Mouse (Mus musculus): ENCODE results near the gene Evi2b.

Evi2b gene

DNA sequence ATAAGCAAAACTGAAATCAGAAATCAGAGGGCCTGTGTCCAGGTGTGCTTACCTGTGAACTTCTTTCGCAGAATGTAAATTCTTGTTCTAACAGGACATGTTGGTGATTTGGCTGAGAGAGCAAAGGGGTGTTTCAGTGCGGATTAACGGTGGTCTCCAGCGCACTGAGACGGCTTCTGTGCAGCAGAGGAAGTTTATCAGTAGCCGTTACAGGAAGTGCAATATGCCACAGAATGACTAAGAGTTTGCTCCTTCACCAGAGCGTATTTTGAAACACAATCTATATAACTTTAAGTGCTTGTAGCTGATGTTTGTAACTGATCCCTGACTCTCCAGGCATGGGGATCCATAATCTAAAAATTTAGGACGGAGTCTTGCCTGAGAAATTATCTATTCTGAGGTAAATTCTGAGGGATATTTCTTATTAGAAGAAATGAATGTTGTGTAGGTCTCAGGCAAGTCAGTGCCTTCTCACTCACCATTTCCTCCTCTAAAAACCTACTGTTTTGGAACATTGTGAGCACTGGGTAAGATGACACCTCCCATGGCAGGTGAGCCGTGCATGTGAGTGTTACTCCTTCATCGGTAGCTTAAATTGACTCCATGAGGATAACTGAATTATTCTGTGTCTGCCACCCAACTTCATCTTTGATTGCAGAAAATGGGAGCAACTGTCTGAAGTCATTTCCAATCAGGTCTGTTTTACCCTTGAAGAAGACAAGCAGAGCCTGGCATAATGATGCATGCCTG lies at the start of gene Evi2b:
TSS of gene Evi2b (minus strand) at position 203 of the 750 bp plus-strand sequence.
- no peak for DNase-seq (ENCODE audit: low spot score in 2 of 2)

DNA sequence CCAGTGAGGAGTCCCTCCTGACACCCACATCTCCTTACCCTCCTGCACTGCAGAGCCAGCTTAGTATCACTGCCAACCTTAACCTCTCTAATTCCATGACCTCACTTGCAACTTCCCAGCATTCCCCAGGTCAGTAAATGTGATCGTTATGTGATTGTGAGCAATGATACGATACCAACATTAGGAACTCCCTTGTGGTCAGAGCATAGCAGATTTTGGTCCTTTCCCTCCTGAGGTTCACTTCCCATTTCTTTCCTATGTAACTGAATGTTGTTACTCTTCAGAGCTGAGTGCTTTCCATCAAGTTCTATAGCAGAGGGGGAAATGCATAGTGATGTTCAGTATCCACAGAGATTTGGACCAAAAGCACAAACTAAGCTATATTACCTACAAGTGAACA lies 46.8 kb upstream of the Evi2b start:
- no peak for DNase-seq (ENCODE audit: low spot score in 2 of 2)

DNA sequence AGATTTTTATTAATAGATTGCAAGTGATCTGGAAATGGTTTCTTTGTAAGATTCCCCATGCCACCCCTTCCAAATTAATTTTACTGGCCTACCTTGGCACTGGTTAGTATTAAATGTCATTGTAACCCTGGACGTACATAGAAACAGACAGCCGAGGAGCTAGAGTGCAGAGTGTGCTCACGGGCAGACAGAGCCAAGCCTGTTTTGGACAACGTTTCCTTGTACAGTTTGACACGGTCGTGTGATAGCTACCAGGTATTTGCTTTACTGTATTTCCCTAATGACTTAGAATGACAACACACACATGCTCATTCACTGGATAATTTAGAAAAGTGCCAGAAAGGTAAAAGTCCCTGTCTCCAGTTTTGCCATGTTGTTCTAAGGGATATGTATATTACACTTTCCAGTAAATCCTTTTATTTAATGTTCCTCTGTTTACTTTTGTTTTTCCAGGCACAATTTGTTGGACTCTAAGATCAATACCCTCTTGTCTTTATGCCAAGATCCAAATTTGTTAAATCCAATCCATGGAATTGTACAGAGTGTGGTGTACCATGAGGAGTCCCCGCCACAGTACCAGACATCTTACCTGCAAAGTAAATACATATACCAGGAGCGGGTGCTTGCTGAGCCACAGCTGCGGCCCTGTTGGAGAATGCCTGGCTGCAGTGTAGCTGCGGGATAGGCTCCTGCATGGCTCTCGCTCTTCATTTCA lies 44.8 kb upstream of the Evi2b start:
- no peak for DNase-seq (ENCODE audit: low spot score in 2 of 2)

DNA sequence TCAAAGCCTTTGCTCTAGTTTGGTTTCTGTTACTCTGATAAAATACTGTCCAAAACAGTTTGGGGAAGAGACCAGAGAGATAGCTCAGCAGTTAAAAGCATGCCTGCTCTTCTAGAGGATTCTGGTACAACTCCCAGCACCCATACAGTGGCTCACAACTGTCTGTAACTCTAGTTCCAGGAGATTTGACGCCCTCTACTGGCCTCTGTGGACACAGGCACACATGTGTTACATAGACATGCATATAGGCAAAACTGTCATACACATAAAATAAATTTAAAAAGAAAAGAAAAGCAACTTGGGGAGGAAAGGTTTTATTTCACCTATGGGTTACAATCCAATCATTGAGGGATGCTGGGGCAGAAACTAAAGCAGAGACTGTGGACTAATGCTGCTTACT lies 43.4 kb upstream of the Evi2b start:
- no peak for DNase-seq (ENCODE audit: low spot score in 2 of 2)

DNA sequence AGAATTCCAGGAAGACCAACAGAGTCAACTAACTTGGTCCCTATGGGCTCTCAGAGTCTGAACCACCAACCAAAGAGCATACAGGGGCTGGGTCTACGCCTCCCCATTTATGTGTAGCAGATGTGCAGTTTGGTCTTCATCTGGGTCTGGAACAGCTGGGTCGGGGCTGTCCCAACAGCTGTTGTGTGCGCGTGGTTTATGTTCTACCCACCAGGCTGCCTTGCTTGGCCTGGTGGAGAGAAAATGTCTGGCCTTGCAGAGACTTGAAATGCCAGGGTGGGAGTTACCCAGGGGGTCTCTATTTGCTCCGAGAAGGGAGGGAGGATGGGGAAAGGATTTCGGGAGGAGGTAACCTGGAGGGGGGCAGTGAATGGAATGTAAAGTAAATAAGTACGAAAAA lies 39.9 kb upstream of the Evi2b start:
- DNase-seq (ENCODE audit: low spot score in 2 of 2), result no peak

DNA sequence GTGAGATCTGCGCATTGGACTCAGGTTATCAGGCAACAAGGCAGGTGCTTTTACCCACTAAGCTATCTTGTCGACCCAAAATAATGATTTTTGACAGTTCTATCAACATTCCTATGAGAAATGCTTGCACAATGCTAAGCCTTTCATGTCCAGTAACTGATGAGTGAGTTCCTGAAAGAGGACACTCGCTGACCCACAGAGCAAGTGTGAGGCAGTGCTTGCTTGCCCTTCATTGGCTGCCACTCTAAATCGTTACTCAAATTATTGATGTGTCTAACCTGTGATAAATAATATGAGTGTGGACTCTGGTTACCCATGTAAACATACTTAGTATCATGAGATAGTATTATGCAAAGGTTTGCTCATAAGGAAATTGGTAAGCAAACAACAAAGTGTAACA lies 37.0 kb upstream of the Evi2b start:
- no peak for DNase-seq (ENCODE audit: low spot score in 2 of 2)

DNA sequence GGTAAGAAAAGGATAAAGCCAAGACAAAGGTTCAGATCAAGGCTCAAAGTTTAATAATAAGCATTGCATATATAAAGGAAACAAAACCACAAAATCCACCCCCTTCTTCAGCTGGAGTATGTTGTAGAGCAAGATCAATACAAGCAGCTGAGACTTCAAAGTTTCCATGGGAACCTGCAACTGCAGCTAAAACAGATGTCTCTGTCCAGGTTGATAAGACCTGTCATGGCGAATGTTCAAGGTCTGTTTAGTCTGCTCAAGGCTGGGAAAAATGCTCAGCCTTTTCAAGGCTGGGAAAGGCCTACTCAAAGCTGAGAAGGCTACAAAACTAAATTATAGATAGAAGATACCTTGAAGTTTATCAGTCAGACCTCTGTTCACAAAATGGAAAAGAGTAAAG lies 29.1 kb upstream of the Evi2b start:
- DNase-seq (ENCODE audit: low spot score in 2 of 2), result no peak

DNA sequence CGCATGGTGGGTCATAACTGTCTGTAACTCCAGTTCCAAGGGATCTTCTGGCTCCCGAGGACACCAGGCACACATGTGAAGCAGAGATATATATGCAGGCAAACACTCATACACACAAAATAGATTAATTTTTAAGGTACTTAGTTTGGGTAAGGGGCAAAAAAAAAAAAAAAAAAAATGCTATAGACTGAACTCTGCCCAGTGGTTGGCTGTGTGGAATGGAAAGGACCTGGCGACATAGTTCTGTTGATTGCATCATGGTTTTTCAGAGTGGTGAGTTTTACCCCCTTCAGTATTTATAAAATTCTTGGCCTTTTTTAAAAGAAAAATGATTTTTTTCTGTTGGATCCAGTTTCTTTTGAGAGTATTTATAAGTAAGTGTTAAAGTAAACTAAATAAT lies 12.7 kb upstream of the Evi2b start:
- no peak for DNase-seq (ENCODE audit: low spot score in 2 of 2)

DNA sequence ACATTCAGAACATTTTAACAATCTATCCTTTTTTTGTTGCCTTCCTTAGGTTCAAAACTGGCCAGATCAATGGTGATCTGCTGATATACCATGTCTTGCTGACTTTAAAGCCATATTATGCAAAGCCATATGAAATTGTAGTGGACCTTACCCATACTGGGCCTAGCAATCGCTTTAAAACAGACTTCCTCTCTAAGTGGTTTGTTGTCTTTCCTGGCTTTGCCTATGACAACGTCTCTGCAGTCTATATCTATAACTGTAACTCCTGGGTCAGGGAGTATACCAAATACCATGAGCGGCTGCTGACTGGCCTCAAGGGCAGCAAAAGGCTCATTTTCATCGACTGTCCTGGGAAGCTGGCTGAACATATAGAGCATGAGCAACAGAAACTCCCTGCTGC lies 12.0 kb upstream of the Evi2b start:
- DNase-seq (ENCODE audit: low spot score in 2 of 2), result no peak

DNA sequence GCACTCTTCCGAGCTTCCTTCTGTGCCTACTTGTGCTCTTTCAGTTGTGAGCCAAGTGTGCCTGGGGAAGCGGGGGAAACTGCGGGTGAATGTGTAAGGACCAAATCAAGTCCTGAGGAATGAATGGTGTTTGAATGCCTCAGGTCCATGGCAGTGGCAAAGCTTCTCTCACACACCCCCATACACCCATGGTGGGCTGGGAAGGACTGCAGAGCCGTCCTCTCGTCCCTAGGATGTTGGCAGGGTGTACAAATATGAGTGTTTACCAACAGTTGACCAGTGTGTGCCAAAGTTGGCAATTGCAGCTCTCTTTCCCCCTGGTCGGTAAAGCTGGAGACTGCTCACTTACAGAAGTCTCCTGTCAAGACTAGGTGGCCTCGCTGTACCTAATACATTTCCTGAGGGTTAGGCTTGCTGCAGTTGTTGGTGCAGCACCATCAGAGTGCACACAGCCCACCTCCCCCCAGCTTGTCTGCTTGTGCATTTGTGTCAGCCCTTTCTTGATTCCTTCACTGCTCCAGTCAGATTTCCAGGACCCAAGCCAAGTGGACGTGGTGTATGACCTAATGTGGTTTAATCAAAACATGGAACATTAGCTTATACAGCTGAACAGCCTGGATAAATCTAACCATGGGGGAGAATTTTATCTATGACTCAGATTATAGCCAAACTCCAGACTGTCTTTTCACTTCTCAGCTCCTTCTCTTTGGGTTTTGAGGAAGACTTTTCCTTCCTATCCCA lies 10.6 kb upstream of the Evi2b start:
- no peak for DNase-seq (ENCODE audit: low spot score in 2 of 2)

DNA sequence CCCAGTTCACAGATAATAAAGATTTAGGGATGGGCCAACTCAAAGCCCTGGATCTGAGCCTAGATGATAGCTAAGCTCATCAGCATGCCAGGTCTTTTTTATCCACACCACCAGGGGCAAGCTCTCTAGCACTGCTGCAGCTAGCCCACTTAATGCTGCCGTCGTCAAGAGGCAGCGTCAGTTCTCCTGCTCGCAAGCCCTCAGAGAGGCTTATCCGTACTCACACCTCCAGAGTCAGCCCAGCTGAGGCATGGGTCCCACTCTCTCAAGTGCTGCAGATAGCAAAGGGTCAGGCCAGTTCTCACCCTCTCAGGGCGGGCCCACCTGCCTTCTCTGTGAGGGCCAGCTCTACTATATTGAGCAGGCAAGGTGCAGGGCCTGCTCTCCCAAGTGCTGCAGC lies 9.7 kb upstream of the Evi2b start:
- no peak for DNase-seq (ENCODE audit: low spot score in 2 of 2)

DNA sequence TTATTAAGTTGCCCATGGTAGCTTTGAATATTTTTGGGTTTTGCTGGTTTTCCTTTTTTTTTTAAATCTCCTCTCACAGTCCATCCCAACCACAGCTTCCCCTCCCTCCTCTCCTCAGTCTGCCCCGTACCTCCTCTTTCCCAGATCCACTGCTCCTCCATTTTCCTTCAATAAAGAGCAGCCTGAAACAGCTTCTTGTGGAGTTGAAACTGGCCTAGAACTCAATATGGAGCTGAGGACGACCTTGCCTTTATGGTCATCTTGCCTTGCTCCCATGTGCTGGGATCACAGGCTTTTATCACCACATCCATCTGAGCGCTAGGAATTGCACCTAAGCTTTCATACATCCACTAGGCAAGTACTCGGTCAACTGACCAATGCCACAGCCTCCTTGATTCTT lies 7.9 kb upstream of the Evi2b start:
- DNase-seq (ENCODE audit: low spot score in 2 of 2), result no peak

DNA sequence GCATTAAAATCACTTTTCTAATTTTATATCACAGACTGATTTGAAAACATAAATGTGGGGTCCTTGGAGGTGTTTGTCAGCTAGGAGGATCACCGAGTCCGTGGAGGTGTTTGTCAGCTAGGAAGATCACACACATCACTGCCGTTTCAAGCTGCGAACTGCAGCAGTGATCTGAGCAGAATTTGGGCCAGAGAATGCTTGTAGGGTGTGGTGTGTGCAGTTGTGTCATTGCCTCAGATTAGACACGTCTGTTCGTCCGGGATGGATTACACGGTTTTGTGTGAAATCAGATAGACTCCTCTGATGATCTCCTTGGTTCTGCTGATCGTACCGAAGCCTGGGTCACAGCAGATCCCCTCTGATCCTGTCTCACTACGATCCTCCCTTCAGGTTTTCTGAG lies 7.2 kb upstream of the Evi2b start:
- DNase-seq (ENCODE audit: low spot score in 2 of 2), result no peak

DNA sequence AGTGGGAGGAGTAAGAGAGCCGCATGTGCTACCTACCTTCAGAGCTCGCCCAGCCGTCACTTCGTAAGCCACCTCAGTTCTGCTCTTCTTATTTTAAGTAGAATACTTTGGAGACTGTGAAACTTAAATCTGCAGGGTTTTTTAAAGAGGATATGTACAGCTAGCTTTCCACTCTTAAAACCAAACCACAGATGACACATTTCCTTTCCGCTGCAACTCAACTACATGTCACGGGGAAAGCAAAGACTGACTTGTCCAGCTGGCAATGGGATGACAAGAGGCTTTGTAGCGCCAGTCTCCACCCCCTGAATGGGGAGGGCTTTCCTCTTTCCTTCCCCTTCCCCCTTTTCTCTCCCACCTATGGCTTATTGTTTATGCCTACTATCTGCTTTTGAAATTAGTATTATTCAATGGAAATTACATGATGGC lies 6.8 kb upstream of the Evi2b start, which contains the start of the genes Evi2 and Evi2a:
TSS of gene Evi2 (minus strand) at position 257 of the 429 bp plus-strand sequence.
TSS of gene Evi2a (minus strand) at position 277 of the 429 bp plus-strand sequence.
- no peak for DNase-seq (ENCODE audit: low spot score in 2 of 2)

DNA sequence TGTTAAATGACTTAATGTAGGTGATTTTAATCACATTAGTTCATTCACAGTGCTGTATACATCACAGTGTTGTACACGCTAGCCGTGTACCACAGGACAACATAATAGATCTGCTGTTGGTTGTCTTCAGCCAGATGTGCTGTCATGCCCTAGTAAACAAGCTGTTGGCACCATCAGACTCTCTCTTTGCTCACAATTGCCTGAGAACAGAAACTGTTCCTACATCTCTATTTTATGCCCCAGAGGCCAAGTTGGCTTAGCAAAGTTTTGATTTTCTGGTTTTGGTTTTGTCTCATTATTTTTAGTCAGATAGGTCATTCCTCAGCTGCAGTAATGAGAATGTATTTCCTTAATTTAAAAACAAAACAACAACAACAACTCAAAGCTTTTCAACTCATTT lies 6.2 kb upstream of the Evi2b start:
- DNase-seq (ENCODE audit: low spot score in 2 of 2), result no peak

DNA sequence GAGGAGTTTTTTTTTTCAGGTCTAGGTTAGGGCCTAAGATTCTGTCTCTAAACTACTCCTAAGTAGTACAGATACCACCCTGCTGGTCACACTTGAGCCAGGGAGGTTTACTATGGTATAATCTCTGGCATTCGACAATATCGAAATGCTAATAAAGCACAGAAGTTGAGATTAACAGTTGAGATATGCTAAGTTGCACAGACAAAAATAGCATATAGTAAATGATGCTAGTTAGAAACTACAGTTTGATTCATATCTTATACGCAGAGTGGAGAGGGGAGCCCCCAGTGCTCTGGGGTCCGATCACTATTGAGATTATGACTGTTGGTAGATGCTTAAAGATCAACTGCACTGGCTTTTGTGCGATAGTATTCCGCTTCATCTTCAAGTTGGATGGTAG lies 5.7 kb upstream of the Evi2b start:
- no peak for DNase-seq (ENCODE audit: low spot score in 2 of 2)

DNA sequence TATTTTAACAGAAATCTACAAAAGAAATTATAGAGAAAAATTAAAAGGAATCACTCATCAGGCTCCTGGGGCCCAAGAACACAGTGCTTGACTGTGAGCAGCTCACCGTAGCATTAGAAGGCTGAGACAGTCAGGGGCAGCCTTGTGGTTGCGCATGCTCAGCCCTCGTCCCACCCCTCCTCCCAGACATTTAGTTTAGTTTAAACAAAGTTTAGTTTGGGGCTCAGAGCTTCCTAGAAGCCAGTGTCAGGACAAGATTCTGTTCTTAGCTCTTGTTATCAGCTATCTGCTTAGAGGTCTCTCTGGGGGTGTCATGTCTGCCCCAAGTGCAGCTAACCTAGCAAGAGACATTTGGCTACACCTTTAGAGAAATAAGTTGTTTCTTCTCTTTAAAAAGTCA lies 5.0 kb upstream of the Evi2b start:
- DNase-seq (ENCODE audit: low spot score in 2 of 2), result no peak

DNA sequence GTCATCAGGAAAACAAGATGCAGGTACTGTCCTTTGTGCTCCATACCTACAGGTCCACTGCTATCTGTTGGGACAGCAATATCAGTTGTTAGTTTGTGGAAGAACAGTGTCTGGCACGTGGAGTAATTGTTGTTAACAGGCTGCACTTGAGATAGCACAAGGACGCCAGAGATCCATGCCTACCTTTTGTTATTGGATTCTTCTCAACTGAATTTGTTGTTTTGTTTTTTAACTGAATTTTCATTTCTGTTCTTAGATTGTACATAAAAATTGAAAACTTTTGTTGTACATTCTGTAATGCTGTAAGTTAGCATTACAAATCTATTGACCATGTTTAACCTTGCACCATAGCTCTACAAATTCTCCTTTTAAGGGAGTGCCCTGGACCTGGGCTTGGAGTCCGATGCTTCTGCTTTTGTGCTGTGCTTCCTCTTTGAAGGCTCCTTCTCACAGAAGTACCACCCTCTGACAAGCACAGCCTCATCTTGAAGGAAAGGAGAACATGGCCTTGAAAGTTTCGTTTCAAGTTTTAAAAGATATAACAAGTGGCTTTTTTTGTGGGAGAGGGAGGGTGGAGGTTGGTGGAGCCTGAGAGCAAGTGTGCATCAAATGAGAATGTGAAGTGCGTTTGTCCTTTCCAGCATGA lies 4.3 kb upstream of the Evi2b start:
- no peak for DNase-seq (ENCODE audit: low spot score in 2 of 2)

DNA sequence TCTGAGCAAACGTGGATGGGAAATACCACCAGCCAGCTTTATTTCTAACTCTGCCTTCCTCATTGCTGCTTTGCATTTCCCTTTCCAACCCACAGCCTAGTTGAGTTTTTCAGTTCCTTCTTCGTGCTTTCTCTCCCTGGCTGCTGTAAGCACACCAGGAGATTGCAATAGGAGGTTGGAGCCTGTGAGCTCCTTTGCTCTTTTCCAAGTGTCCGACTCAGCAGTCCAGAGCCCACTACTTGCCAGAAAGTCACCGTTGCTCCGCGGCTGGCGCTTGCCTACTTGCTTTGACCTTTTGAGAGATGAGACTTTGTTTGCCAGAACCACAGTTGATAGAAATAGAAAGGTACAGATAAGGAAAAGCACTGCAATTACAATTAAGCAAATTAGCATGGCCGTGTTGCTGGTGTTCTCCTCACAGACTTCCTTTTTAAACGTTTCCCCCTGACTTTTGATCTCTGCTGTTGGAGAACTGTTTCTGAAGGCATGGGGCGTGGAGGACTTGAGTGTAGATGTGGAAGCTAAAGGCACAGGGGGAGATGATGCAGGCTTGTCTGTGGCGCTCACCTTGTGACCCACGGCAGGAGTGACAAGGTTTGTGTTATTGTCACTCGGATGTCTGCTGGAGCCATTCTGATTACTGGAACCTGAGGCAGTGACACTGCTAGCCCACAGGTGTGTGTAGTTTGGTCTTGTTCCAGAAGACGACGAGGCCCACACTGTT lies 3.6 kb upstream of the Evi2b start:
- DNase-seq (ENCODE audit: low spot score in 2 of 2), result no peak

DNA sequence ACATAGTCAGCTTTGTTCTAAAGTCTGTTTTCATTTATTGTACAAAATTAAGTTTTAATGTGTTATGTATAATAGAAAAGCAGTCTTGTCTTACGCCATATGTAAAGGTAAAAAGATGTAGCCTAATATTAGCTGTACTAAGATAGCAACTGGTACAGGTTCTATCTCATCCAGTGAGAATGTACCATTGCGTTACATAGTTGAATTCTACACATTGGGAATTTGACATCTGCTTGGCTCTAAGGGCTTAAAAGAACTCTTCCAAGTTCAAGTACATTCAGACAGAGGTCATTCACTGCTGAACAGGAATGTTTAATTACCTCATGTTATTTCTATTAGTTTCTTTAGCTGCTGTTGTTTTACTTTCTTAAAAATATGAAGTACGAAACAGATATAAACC lies 3.0 kb upstream of the Evi2b start:
- no peak for DNase-seq (ENCODE audit: low spot score in 2 of 2)

DNA sequence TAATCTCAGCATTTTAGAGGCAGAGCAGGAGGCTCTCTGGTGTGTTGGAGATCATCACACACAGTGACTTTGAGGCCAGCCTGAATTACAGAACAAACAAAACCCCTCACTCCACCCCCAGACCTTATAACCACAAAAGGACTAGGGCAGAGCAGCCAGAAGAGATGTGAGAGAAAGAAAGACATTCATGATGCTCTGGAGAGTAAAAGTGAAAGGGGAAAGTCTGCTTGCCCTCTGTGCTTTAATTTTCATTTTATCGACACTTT lies 681 bp upstream of the Evi2b start:
- no peak for DNase-seq (ENCODE audit: low spot score in 2 of 2)

DNA sequence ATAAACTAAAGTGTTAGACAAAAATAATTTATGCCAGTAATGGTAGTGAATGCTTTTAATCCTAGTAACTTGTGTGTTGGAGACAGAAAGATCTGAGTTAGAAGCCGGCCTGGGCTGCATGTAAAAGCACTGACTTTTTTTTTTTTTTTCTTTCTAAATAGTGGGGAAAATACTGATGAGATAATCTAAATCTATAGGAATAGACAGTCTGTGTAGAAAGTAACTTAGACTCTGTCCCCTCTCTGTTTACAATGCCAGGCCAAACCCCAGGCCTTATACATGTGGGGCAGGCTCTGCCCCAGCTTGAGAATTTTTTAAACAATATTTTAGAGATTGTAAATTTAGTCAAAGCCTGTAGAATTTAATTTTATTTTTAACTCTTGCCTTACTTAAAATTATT lies 618 bp downstream of the Evi2b start:
- no peak for DNase-seq (ENCODE audit: low spot score in 2 of 2)

All from right cerebral cortex, postnatal 10 days (tissue).